Comparison of ENCODE assay signal across 10 mouse cellular contexts in the genomic region with DNA sequence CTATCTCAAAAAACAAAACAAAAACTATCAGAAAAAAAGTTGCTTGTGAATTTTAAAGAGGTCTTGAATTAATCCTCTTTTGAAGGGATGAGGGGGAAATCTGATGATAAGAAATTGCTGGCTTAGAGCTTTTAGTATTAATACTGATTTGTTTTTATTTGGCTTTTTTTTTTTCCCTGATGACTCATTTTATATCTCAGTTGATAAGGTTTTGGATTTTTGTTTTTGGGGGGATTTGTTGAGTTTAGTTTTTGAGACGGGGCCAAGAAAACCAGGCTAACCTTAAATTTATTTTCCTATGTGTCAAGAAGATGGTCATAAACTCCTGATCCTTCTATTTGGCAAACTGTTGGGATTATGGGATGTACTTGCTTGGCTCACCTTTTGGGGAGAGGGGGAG. TPM values are rescaled to one million over a fixed set of nuclear protein-coding genes. Genes with fewer than 3 reads are reported as not detected.
A peak's percentile ranks its signal among the peaks of the same experiment; 100 is the strongest.
DNase-seq lines count a peak whose midpoint lies in the region; ATAC-seq and TF ChIP-seq lines count a peak whose summit lies in the region.
"Had no signal": no experiment of that assay in that cellular context is flagged by ENCODE, and none has a peak within 500 bp of the region (broad histone marks: within the 10 kb centered on the region; RNA-seq: fewer than 3 reads in every experiment).

No protein-coding gene starts in this region.

- no peaks in the 10 kb centered on the region for H3K9me3 ChIP-seq in heart, embryonic 14.5 days (ENCODE audit: control insufficient read depth, low read length)
- H3K9me3 ChIP-seq in ES-Bruce4 (replicated peaks; ENCODE audit: control insufficient read depth, insufficient read depth, low read length, poor library complexity, severe bottlenecking), result no peaks in the 10 kb centered on the region
- H3K9me3 ChIP-seq in forebrain, embryonic 15.5 days, result no peaks in the 10 kb centered on the region
- H3K9me3 ChIP-seq in liver, embryonic 14.5 days (ENCODE audit: control insufficient read depth, low read length), result no peaks in the 10 kb centered on the region

- peak overlapping the region; percentile 80; the same call in 1 of the 2 replicates for H3K4me2 ChIP-seq in heart, embryonic 14.5 days (ENCODE audit: low read length)
- H3K4me2 ChIP-seq in forebrain, embryonic 15.5 days (replicated peaks), result peak overlapping the region; percentile 66
- H3K4me2 ChIP-seq in liver, embryonic 14.5 days (ENCODE audit: low read depth), result peak overlapping the region; percentile 92

- no peak for TF ChIP-seq POLR2A in heart, adult 2 months (IDR thresholded peaks at IDR 0.05; ENCODE audit: insufficient read depth, low read depth, low read length)
- TF ChIP-seq POLR2A in ES-Bruce4 (IDR thresholded peaks at IDR 0.05; ENCODE audit: insufficient read depth, low read length), result no peak

- no peak overlapping the region for H3K9ac ChIP-seq in heart, embryonic 14.5 days (ENCODE audit: low read length)
- no peak overlapping the region for H3K9ac ChIP-seq in heart, adult 2 months (ENCODE audit: low read depth, low read length)
- peak overlapping the region; percentile 88 for H3K9ac ChIP-seq in ES-Bruce4 (ENCODE audit: low read depth, poor library complexity, severe bottlenecking)
- no peak overlapping the region for H3K9ac ChIP-seq in forebrain, embryonic 15.5 days (replicated peaks)
- H3K9ac ChIP-seq in liver, embryonic 14.5 days (replicated peaks), result peak overlapping the region; percentile 100

- no peak overlapping the region for H3K27ac ChIP-seq in heart, embryonic 14.5 days (replicated peaks in 1 of 2; ENCODE audit: control insufficient read depth in 1 of 2, insufficient read depth in 1 of 2, low read depth in 2 of 2, low read length in 2 of 2)
- H3K27ac ChIP-seq in heart, adult 2 months, result no peak overlapping the region
- no peak overlapping the region for H3K27ac ChIP-seq in ES-Bruce4 (ENCODE audit: insufficient read depth, low read length)
- no peak overlapping the region for H3K27ac ChIP-seq in forebrain, embryonic 15.5 days (replicated peaks)
- H3K27ac ChIP-seq in liver, embryonic 14.5 days, result no peak overlapping the region

- H3K79me2 ChIP-seq in heart, adult 2 months (replicated peaks; ENCODE audit: control insufficient read depth, insufficient read depth, low read length), result peaks cover 5% of the 10 kb centered on the region

- TF ChIP-seq EP300 in heart, adult 2 months (IDR thresholded peaks at IDR 0.05; ENCODE audit: insufficient read depth, low read depth, low read length), result no peak
- TF ChIP-seq EP300 in ES-Bruce4 (IDR thresholded peaks at IDR 0.05; ENCODE audit: insufficient read depth, low read depth, low read length), result no peak
- no peak for TF ChIP-seq EP300 in liver, embryonic 14.5 days (IDR thresholded peaks at IDR 0.05; ENCODE audit: low read depth)

- ATAC-seq in heart, embryonic 14.5 days (ENCODE audit: insufficient number of reproducible peaks, insufficient read depth, low FRiP score, low read depth), result no peak
- ATAC-seq in forebrain, embryonic 15.5 days (replicated peaks), result no peak
- ATAC-seq in liver, embryonic 14.5 days (ENCODE audit: insufficient read depth), result no peak
- ATAC-seq: CD4-positive, CD25-positive, alpha-beta regulatory T cell, adult 4 months had no signal

- intact Hi-C loops in heart, adult 2 months (cut with DNase I), result no loop called here

- H3K27me3 ChIP-seq in heart, embryonic 14.5 days (ENCODE audit: control insufficient read depth, insufficient read depth, low read length), result no peaks in the 10 kb centered on the region
- H3K27me3 ChIP-seq in heart, adult 2 months (ENCODE audit: control insufficient read depth, insufficient read depth, low read length), result no peaks in the 10 kb centered on the region
- no peaks in the 10 kb centered on the region for H3K27me3 ChIP-seq in ES-Bruce4 (ENCODE audit: control insufficient read depth, insufficient read depth, low read length, poor library complexity, severe bottlenecking)
- no peaks in the 10 kb centered on the region for H3K27me3 ChIP-seq in forebrain, embryonic 15.5 days
- H3K27me3 ChIP-seq in liver, embryonic 14.5 days (ENCODE audit: control insufficient read depth, insufficient read depth, low read length), result no peaks in the 10 kb centered on the region

- H3K36me3 ChIP-seq in heart, embryonic 14.5 days (ENCODE audit: control insufficient read depth, insufficient read depth, low read length), result peaks cover 25% of the 10 kb centered on the region
- H3K36me3 ChIP-seq in heart, adult 2 months (ENCODE audit: control insufficient read depth, insufficient read depth, low read length), result peaks cover 29% of the 10 kb centered on the region
- H3K36me3 ChIP-seq in ES-Bruce4 (ENCODE audit: control insufficient read depth, insufficient read depth, low read length, poor library complexity, severe bottlenecking), result peaks cover 33% of the 10 kb centered on the region
- H3K36me3 ChIP-seq in forebrain, embryonic 15.5 days, result peaks cover 18% of the 10 kb centered on the region
- H3K36me3 ChIP-seq in liver, embryonic 14.5 days (replicated peaks; ENCODE audit: control insufficient read depth, insufficient read depth, low read depth), result peaks cover 14% of the 10 kb centered on the region

- H3K4me3 ChIP-seq in heart, embryonic 14.5 days (ENCODE audit: control insufficient read depth in 1 of 2, insufficient read depth in 1 of 2, low read depth in 1 of 2, low read length in 2 of 2), result no peak overlapping the region
- H3K4me3 ChIP-seq in heart, adult 2 months, result no peak overlapping the region
- peak overlapping the region; percentile 58; the same call in 1 of the 2 replicates for H3K4me3 ChIP-seq in ES-Bruce4 (ENCODE audit: low read depth, low read length)
- no peak overlapping the region for H3K4me3 ChIP-seq in forebrain, embryonic 15.5 days
- peak overlapping the region in 1 of 2 experiments; percentile 96; a peak in 2 of 4 replicates for H3K4me3 ChIP-seq in liver, embryonic 14.5 days (ENCODE audit: insufficient read depth in 1 of 2, low read depth in 2 of 2, low read length in 2 of 2)

- TF ChIP-seq CTCF in heart, adult 2 months (IDR thresholded peaks at IDR 0.05), result no peak
- no peak for TF ChIP-seq CTCF in ES-Bruce4 (IDR thresholded peaks at IDR 0.05; ENCODE audit: low read depth, low read length)
- no peak for TF ChIP-seq CTCF in liver, embryonic 14.5 days (IDR thresholded peaks at IDR 0.05; ENCODE audit: low read depth)

- peaks cover 5 to 26% of the 10 kb centered on the region in 2 experiments; a peak in 2 of 4 replicates for H3K4me1 ChIP-seq in heart, embryonic 14.5 days (ENCODE audit: control insufficient read depth in 2 of 2, insufficient read depth in 2 of 2, low read length in 2 of 2)
- H3K4me1 ChIP-seq in heart, adult 2 months (ENCODE audit: control insufficient read depth, insufficient read depth, low read length), result peaks cover 11% of the 10 kb centered on the region
- no peaks in the 10 kb centered on the region for H3K4me1 ChIP-seq in ES-Bruce4 (ENCODE audit: control insufficient read depth, insufficient read depth, low read length)
- H3K4me1 ChIP-seq in forebrain, embryonic 15.5 days, result peaks cover 30% of the 10 kb centered on the region
- peaks cover 10 to 18% of the 10 kb centered on the region in 2 experiments for H3K4me1 ChIP-seq in liver, embryonic 14.5 days (replicated peaks; ENCODE audit: control insufficient read depth in 2 of 2, insufficient read depth in 2 of 2, low read length in 1 of 2)

- no peak for DNase-seq in heart, adult 2 months
- no peak for DNase-seq in liver, embryonic 14.5 days (ENCODE audit: low read depth in 3 of 3, low spot score in 3 of 3)
- no peak for DNase-seq in urinary bladder, postnatal 36 days (ENCODE audit: low spot score in 2 of 2)
- DNase-seq in layer of hippocampus, adult 11-12 months (ENCODE audit: low spot score), result no peak
- no peak for DNase-seq in adrenal gland, postnatal 25 days

- WGBS in heart, embryonic 14.5 days, result 90% methylated on average over 1 of the region's 1 CpGs
- 76% methylated on average over 1 of the region's 1 CpGs for WGBS in heart, adult 2 months
- 100% methylated on average over 1 of the region's 1 CpGs for WGBS in forebrain, embryonic 15.5 days
- 86% methylated on average over 1 of the region's 1 CpGs for WGBS in liver, embryonic 14.5 days (ENCODE audit: insufficient replicate concordance)

RNA-seq across cellular contexts. Expression of a gene that starts 2.1 kb away (rescaled TPM):
- 468 and 534 TPM in 2 replicates for polyA plus RNA-seq in heart, embryonic 14.5 days (2014; fragmentation: Nextera tagmentation; extraction: Ambion mirVana)
- 100 to 1,000 TPM; 241 to 255 TPM for total RNA-seq in heart, adult 2 months (2021)
- 38.9 and 72.9 TPM in 2 replicates for polyA plus RNA-seq in heart, adult 2 months (2012; rRNA removed)
- 589 and 680 TPM in 2 replicates for polyA plus RNA-seq in ES-Bruce4 (2011; ENCODE audit: insufficient read depth, insufficient read length, low read depth, missing spikeins)
- polyA plus RNA-seq in forebrain, embryonic 15.5 days (2015; fragmentation: Nextera tagmentation; extraction: Ambion mirVana), result 1,081 and 1,145 TPM in 2 replicates
- polyA plus RNA-seq in liver, embryonic 14.5 days (2012; rRNA removed), result 32.9 and 55.6 TPM in 2 replicates
- 281 and 285 TPM in 2 replicates for polyA plus RNA-seq in liver, embryonic 14.5 days (2014; fragmentation: Nextera tagmentation; extraction: Ambion mirVana)
- 448 and 476 TPM in 2 replicates for total RNA-seq in adrenal gland, postnatal 25 days (2021)

RNA-seq across cellular contexts. Expression of a gene that starts 20.1 kb away (rescaled TPM):
- polyA plus RNA-seq in heart, embryonic 14.5 days (2014; fragmentation: Nextera tagmentation; extraction: Ambion mirVana), result not detected in 2 replicates
- not detected for total RNA-seq in heart, adult 2 months (2021)
- not detected in 2 replicates for polyA plus RNA-seq in heart, adult 2 months (2012; rRNA removed)
- polyA plus RNA-seq in ES-Bruce4 (2011; ENCODE audit: insufficient read depth, insufficient read length, low read depth, missing spikeins), result not detected in 2 replicates
- polyA plus RNA-seq in forebrain, embryonic 15.5 days (2015; fragmentation: Nextera tagmentation; extraction: Ambion mirVana), result not detected in 2 replicates
- polyA plus RNA-seq in liver, embryonic 14.5 days (2012; rRNA removed), result not detected in 2 replicates
- not detected in 2 replicates for polyA plus RNA-seq in liver, embryonic 14.5 days (2014; fragmentation: Nextera tagmentation; extraction: Ambion mirVana)
- not detected in 2 replicates for total RNA-seq in adrenal gland, postnatal 25 days (2021)
- total RNA-seq: layer of hippocampus, adult 8-10 months had no signal
- polyA plus RNA-seq: CD4-positive, CD25-positive, alpha-beta regulatory T cell, adult 4 months had no signal

RNA-seq across cellular contexts. Expression of a gene that starts 48.9 kb away (rescaled TPM):
- polyA plus RNA-seq in heart, embryonic 14.5 days (2014; fragmentation: Nextera tagmentation; extraction: Ambion mirVana), result 2.2 and 2.5 TPM in 2 replicates
- total RNA-seq in heart, adult 2 months (2021), result under 1 TPM; 0.73 to 0.96 TPM
- polyA plus RNA-seq in heart, adult 2 months (2012; rRNA removed), result 2.3 and 3.1 TPM in 2 replicates
- polyA plus RNA-seq in ES-Bruce4 (2011; ENCODE audit: insufficient read depth, insufficient read length, low read depth, missing spikeins), result 68.6 and 79.1 TPM in 2 replicates
- polyA plus RNA-seq in forebrain, embryonic 15.5 days (2015; fragmentation: Nextera tagmentation; extraction: Ambion mirVana), result 3.4 and 4.2 TPM in 2 replicates
- polyA plus RNA-seq in liver, embryonic 14.5 days (2012; rRNA removed), result 1.3 and 1.6 TPM in 2 replicates
- 1.8 and 2.0 TPM in 2 replicates for polyA plus RNA-seq in liver, embryonic 14.5 days (2014; fragmentation: Nextera tagmentation; extraction: Ambion mirVana)
- 38.8 and 41.3 TPM in 2 replicates for total RNA-seq in adrenal gland, postnatal 25 days (2021)

Comparison
In these comparisons a context has a peak if more than half of its experiments do, and no peak if none do; other contexts are left out.
1. H3K9ac ChIP-seq: peak in ES-Bruce4 (single experiment) and liver, embryonic 14.5 days (single experiment); none in heart, embryonic 14.5 days (single experiment), heart, adult 2 months (single experiment) and forebrain, embryonic 15.5 days (single experiment).
2. RNA of a gene that starts 48.9 kb away (polyA plus RNA-seq): 68.6 to 79.1 TPM in ES-Bruce4; 3.4 to 4.2 TPM in forebrain, embryonic 15.5 days, 2.3 to 3.1 TPM in heart, adult 2 months, 2.2 to 2.5 TPM in heart, embryonic 14.5 days and 1.3 to 2.0 TPM in liver, embryonic 14.5 days; every median in the first group is over 10 times any median in the second.
3. Peak in every context shown above with its lines, with median percentiles within 50 percentile points of each other: H3K4me2 ChIP-seq.